Mouse (Mus musculus): ENCODE data around the gene Palb2. TPM values are rescaled to one million over a fixed set of nuclear protein-coding genes. Genes with fewer than 3 reads are reported as not detected.
"Not testable (repeated sequence)": the region's sequence is repeated elsewhere in the genome, so short reads cannot be mapped to it uniquely, and the experiment has no call there.

The Palb2 gene
- polyA plus RNA-seq, 1 experiment from 2014 or later: 16.2 TPM

DNA sequence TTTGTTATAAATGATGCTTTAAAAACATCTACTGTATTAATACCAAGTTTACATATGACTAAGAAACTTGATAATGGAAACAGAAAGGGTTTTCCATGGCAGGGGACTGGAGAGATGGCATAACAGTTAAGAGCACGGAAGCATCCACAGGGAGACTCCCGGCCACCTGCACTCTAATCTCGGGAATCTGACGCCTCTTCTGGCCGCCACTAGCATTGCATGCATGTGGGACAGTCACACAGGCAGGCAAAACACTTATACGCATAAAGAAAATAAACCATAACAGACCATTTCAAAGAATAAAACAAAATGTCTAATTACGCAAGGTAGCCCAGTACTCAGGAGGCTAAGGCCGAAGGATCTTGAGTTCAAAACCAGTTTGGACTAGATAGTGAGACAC, 7.1 kb downstream of the Palb2 start:
- H3K4me3 ChIP-seq (replicated peaks; ENCODE audit: low read length): no peak overlapping the region
- ATAC-seq (ENCODE audit: insufficient read depth, low FRiP score): no peak
- H3K36me3 ChIP-seq (ENCODE audit: control insufficient read depth, insufficient read depth, low read length): peaks cover 10% of the 10 kb centered on the region; the same call in 1 of the 2 replicates
- no peak overlapping the region for H3K4me2 ChIP-seq (ENCODE audit: low read depth, low read length)
- H3K9me3 ChIP-seq (replicated peaks; ENCODE audit: control insufficient read depth, low read length): no peaks in the 10 kb centered on the region
- no peaks in the 10 kb centered on the region for H3K4me1 ChIP-seq (ENCODE audit: control insufficient read depth, insufficient read depth, low read length)
- no peak overlapping the region for H3K9ac ChIP-seq (ENCODE audit: low read length)
- H3K27me3 ChIP-seq (ENCODE audit: control insufficient read depth, insufficient read depth, low read length): no peaks in the 10 kb centered on the region
- 80% methylated on average over 8 of the region's 8 CpGs for WGBS
- H3K27ac ChIP-seq (ENCODE audit: low read length): no peak overlapping the region

DNA sequence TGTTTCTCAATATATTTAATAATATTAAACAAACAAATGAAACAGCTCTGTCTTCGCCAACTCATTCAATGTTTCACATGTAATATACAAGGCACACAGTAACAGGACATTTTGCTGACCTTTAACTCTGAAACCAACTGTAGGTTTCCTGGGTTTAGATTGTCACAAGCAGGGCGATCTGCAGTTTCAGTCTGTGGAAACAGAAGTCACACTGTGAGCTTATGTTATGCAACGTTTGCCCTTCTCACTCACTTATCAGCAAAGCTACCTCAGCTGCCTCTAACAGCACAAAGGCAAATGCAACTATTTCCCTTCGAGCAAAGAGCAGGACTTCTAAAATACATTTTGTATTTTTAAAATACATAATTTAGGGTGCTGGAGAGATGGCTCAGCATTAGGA, 9.3 kb downstream of the Palb2 start:
- H3K9ac ChIP-seq (ENCODE audit: low read length): no peak overlapping the region
- H3K4me2 ChIP-seq (ENCODE audit: low read depth, low read length): no peak overlapping the region
- ATAC-seq (ENCODE audit: insufficient read depth, low FRiP score): no peak
- H3K36me3 ChIP-seq (ENCODE audit: control insufficient read depth, insufficient read depth, low read length): peaks cover 10% of the 10 kb centered on the region; the same call in 1 of the 2 replicates
- no peak overlapping the region for H3K27ac ChIP-seq (ENCODE audit: low read length)
- WGBS: 82% methylated on average over 4 of the region's 4 CpGs
- H3K4me1 ChIP-seq (ENCODE audit: control insufficient read depth, insufficient read depth, low read length): no peaks in the 10 kb centered on the region
- no peaks in the 10 kb centered on the region for H3K9me3 ChIP-seq (replicated peaks; ENCODE audit: control insufficient read depth, low read length)
- H3K4me3 ChIP-seq (replicated peaks; ENCODE audit: low read length): no peak overlapping the region
- H3K27me3 ChIP-seq (ENCODE audit: control insufficient read depth, insufficient read depth, low read length): no peaks in the 10 kb centered on the region

DNA sequence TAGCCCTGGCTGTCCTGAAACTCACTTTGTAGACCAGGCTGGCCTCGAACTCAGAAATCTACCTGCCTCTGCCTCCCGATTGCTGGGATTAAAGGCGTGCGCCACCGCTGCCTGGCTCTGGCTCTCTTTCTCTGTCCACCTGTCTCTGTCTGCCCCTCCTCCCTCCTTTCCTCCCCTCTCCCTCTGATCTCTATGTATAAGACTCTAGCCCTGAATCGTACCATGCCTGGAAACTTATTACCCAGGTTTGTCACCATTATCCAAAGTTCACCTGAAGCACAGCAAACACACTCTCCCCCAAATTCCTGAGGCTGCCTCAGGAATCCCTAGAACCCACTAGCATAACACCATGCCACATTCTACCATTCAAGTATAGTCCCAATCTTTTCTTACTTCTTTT, 24.6 kb downstream of the Palb2 start:
- Histone ChIP-seq H3K9me3 (replicated peaks; ENCODE audit: control insufficient read depth, low read length) (no peaks in the 10 kb centered on the region), H3K36me3 (ENCODE audit: control insufficient read depth, insufficient read depth, low read length) (no peaks in the 10 kb centered on the region), H3K4me2 (ENCODE audit: low read depth, low read length) (no peak overlapping the region), H3K27me3 (ENCODE audit: control insufficient read depth, insufficient read depth, low read length) (no peaks in the 10 kb centered on the region), H3K4me1 (ENCODE audit: control insufficient read depth, insufficient read depth, low read length) (no peaks in the 10 kb centered on the region), H3K27ac (ENCODE audit: low read length) (no peak overlapping the region), H3K9ac (ENCODE audit: low read length) (no peak overlapping the region), H3K4me3 (replicated peaks; ENCODE audit: low read length) (no peak overlapping the region)
- ATAC-seq (ENCODE audit: insufficient read depth, low FRiP score): no peak
- WGBS: 91% methylated on average over 6 of the region's 6 CpGs

DNA sequence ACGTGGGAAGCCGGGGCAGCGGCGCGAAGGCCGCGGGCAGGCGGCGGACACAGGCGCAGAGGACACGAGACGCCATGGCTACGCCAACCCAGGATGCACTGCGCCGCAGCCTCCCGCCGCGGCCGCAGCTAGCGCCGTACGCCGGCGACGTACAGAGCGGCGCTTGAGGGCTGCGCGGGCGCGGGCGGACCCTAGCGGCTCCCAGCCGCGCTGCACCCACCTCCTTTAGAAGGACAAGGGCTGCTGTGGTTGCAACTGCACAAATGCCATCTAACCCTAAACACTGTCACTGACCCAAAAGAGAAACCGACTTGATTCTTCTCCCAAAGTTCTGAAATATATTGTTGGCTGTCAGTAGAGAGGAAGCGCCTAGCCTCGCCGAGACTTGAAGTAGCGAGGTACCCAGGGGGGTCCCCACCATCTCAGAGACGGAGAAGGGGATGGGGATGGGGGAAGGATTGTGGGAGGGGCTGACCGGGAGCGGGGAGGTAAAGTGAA, 31.0 kb downstream of the Palb2 start, which contains the start of gene Ndufab1:
TSS of gene Ndufab1 (minus strand) at position 140 of the 498 bp plus-strand sequence.
- Histone ChIP-seq H3K36me3 (ENCODE audit: control insufficient read depth, insufficient read depth, low read length) (no peaks in the 10 kb centered on the region), H3K27me3 (ENCODE audit: control insufficient read depth, insufficient read depth, low read length) (no peaks in the 10 kb centered on the region), H3K9ac (ENCODE audit: low read length) (peak within 1 kb of the TSS; percentile 89), H3K4me3 (replicated peaks; ENCODE audit: low read length) (peak within 1 kb of the TSS; percentile 76), H3K9me3 (replicated peaks; ENCODE audit: control insufficient read depth, low read length) (no peaks in the 10 kb centered on the region), H3K4me2 (ENCODE audit: low read depth, low read length) (peak within 1 kb of the TSS; percentile 98), H3K4me1 (ENCODE audit: control insufficient read depth, insufficient read depth, low read length) (peaks cover 12% of the 10 kb centered on the region), H3K27ac (ENCODE audit: low read length) (peak within 1 kb of the TSS; percentile 49; the same call in 1 of the 2 replicates)
- peak; percentile 99 for ATAC-seq (ENCODE audit: insufficient read depth, low FRiP score)
- under 1% methylated on average over 39 of the region's 43 CpGs for WGBS

DNA sequence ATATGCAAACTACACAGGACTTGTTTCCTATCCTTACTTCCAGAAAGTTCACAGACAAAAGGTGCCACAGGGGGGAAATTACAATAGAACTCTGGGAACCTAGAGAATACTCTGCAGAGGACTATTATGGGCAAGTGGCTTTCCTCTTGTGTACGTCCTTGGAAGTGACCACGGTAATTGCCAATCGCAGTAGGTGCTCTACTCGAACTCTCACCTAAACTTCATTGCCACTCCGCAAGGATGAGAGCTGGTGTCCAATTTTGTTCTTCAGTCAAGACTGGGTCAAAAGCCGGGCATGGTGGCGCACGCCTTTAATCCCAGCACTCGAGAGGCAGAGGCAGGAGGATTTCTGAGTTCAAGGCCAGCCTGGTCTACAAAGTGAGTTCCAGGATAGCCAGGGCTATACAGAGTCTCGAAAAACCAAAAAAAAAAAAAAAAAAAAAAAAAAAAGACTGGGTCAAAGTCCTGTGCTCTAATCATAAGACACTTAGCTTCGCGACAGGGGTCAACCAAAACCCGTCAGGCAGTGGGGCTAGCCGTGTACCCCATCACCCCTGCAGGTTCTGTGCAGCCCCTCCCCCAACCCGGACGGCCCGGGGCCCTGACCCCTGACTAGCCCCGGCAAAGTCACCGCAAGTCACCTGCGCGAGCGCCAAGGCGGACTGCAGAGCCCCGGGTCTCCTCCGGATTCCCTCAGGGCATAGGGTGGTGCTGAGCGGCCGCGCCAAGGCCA, 31.6 kb downstream of the Palb2 start:
- Histone ChIP-seq H3K9ac (ENCODE audit: low read length) (peak overlapping the region; percentile 89), H3K4me1 (ENCODE audit: control insufficient read depth, insufficient read depth, low read length) (peaks cover 12% of the 10 kb centered on the region), H3K27ac (ENCODE audit: low read length) (peak overlapping the region; percentile 49; the same call in 1 of the 2 replicates), H3K4me2 (ENCODE audit: low read depth, low read length) (peak overlapping the region; percentile 98), H3K4me3 (replicated peaks; ENCODE audit: low read length) (peak overlapping the region; percentile 76)
- 5% methylated on average over 26 of the region's 28 CpGs for WGBS
- ATAC-seq (ENCODE audit: insufficient read depth, low FRiP score): peak; percentile 54
- H3K9me3 ChIP-seq (replicated peaks; ENCODE audit: control insufficient read depth, low read length); H3K27me3 ChIP-seq (ENCODE audit: control insufficient read depth, insufficient read depth, low read length); H3K36me3 ChIP-seq (ENCODE audit: control insufficient read depth, insufficient read depth, low read length): not testable (repeated sequence)

DNA sequence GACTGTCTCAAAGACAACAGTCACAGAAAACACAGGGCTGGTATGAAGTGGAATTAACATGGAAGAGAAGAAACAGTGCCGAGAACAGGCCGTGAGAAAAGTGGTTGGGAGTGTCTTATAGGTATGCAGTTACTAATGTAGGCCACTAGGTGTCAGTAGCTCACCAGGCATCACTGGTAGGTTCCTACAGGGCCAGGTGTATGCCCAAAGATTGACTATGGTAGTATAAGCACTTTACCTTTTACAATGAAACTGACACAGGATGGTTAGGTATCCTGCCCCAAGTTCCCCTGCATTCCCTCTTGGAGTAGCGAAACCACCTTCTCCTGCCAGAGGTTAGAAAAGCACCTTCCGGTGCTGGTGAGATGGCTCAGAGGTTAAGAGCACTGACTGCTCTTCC, 33.6 kb downstream of the Palb2 start:
- no peak for ATAC-seq (ENCODE audit: insufficient read depth, low FRiP score)
- H3K4me2 ChIP-seq (ENCODE audit: low read depth, low read length): no peak overlapping the region
- 52% methylated on average over 4 of the region's 4 CpGs for WGBS

DNA sequence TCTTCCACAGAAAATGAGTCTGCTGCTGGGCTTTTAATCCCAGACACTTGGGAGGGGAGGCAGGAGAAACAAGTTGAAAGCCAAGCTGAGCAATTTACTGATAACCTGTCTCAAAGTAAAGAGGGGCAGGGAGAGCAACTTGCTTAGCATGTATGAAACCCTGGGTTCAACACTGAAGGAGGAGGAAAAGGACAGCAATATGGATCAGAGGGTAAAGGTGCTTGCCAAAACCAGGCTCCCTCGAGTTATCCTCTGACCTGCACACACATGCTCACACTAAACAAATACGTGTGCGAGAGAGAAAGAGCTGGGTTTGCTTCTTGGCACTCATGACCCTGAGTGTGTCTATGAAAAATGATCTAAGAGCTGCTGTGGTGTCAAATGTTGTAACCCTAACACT, 34.8 kb downstream of the Palb2 start:
- Histone ChIP-seq H3K36me3 (ENCODE audit: control insufficient read depth, insufficient read depth, low read length) (peaks cover 24% of the 10 kb centered on the region), H3K9ac (ENCODE audit: low read length) (no peak overlapping the region), H3K4me3 (replicated peaks; ENCODE audit: low read length) (no peak overlapping the region), H3K4me1 (ENCODE audit: control insufficient read depth, insufficient read depth, low read length) (peaks cover 12% of the 10 kb centered on the region), H3K27ac (ENCODE audit: low read length) (no peak overlapping the region), H3K9me3 (replicated peaks; ENCODE audit: control insufficient read depth, low read length) (no peaks in the 10 kb centered on the region), H3K4me2 (ENCODE audit: low read depth, low read length) (no peak overlapping the region), H3K27me3 (ENCODE audit: control insufficient read depth, insufficient read depth, low read length) (no peaks in the 10 kb centered on the region)
- ATAC-seq (ENCODE audit: insufficient read depth, low FRiP score): no peak
- 79% methylated on average over 3 of the region's 3 CpGs for WGBS

More for the DNA sequence above, 33.6 kb downstream of the Palb2 start:
- Histone ChIP-seq H3K27ac (ENCODE audit: low read length) (no peak overlapping the region), H3K4me1 (ENCODE audit: control insufficient read depth, insufficient read depth, low read length) (peaks cover 12% of the 10 kb centered on the region), H3K36me3 (ENCODE audit: control insufficient read depth, insufficient read depth, low read length) (peaks cover 21% of the 10 kb centered on the region), H3K9ac (ENCODE audit: low read length) (no peak overlapping the region), H3K27me3 (ENCODE audit: control insufficient read depth, insufficient read depth, low read length) (no peaks in the 10 kb centered on the region), H3K4me3 (replicated peaks; ENCODE audit: low read length) (no peak overlapping the region), H3K9me3 (replicated peaks; ENCODE audit: control insufficient read depth, low read length) (no peaks in the 10 kb centered on the region)

DNA sequence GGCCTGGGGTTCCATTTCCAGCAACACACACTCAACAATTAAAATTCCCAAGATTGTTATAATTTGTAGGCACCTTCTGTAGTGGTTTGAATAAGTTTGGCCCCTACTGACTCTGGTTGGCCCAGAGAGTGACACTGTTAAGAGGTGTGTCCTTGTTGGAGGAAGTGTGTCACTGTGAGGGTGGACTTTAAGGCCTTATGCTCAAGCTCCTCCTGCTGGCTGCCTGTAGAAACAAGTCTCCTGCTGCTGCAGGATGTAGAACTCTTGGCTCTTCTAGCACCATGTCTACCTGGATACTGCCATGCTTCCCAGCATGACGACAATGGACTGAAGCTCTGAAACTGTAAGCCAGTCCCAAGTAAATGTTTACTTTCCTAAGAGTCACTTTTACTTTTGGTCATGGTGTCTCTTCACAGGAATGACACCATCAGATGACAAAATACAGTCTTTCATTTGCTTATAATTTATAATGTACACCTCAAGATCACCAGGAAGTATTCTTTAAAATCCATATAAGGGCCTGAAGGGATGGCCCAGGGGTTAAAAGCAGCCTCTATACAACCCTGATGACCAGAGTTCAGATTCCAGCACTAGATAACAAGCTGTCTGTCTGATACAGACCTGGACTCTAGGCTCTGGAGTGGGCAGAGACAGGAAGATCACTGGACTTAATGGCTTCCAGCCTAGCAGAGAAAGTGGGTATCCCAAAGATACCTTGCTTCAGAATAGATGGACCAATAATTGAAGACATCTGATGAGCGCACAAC, 38.0 kb downstream of the Palb2 start:
- Histone ChIP-seq H3K27ac (ENCODE audit: low read length) (no peak overlapping the region), H3K4me3 (replicated peaks; ENCODE audit: low read length) (no peak overlapping the region), H3K9ac (ENCODE audit: low read length) (no peak overlapping the region), H3K27me3 (ENCODE audit: control insufficient read depth, insufficient read depth, low read length) (no peaks in the 10 kb centered on the region), H3K36me3 (ENCODE audit: control insufficient read depth, insufficient read depth, low read length) (peaks cover 37% of the 10 kb centered on the region), H3K4me1 (ENCODE audit: control insufficient read depth, insufficient read depth, low read length) (no peaks in the 10 kb centered on the region), H3K9me3 (replicated peaks; ENCODE audit: control insufficient read depth, low read length) (no peaks in the 10 kb centered on the region), H3K4me2 (ENCODE audit: low read depth, low read length) (no peak overlapping the region)
- no peak for ATAC-seq (ENCODE audit: insufficient read depth, low FRiP score)
- 88% methylated on average over 2 of the region's 2 CpGs for WGBS
